Mouse (Mus musculus) embryonic facial prominence, embryonic 11.5 days (tissue): ENCODE data around the gene Fbln7. TPM values are rescaled to one million over a fixed set of nuclear protein-coding genes. Genes with fewer than 3 reads are reported as not detected.

ENCODE experiments used
- ATAC-seq: fragments of 200-750 bp; cut with Nextera tagmentation; replicated peaks from 2 replicates; pipeline ENCODE4 v1.8.0; 2017; ENCODE audit warnings: low read depth; ENCODE audit not compliant: insufficient number of reproducible peaks, low FRiP score, low TSS enrichment
- DNase-seq: peaks from one replicate; pipeline ENCODE4 v3.0.0-alpha.2; 2015; ENCODE audit warnings: low spot score
- H3K27ac ChIP-seq: fragments of 300-500 bp; sonication (generic); replicated peaks from 2 replicates; pipeline ENCODE4 v1.5.1; 2014; ENCODE audit warnings: mild to moderate bottlenecking, low read depth, low read length, control low read depth
- H3K27me3 ChIP-seq: fragments of 300-500 bp; sonication (generic); 2 replicates; pipeline ENCODE4 v1.6.1; 2014; ENCODE audit warnings: mild to moderate bottlenecking, low read length, moderate library complexity, mixed read lengths; ENCODE audit not compliant: control insufficient read depth, insufficient read depth
- H3K36me3 ChIP-seq: fragments of 300-500 bp; sonication (generic); replicated peaks from 2 replicates; pipeline ENCODE4 v1.6.1; 2014; ENCODE audit warnings: low read depth, mild to moderate bottlenecking, low read length, moderate library complexity, mixed read lengths; ENCODE audit not compliant: control insufficient read depth, insufficient read depth
- H3K4me1 ChIP-seq: fragments of 300-500 bp; sonication (generic); 2 replicates; pipeline ENCODE4 v1.6.1; 2014; ENCODE audit warnings: low read length, mixed read lengths; ENCODE audit not compliant: control insufficient read depth, insufficient read depth
- H3K4me2 ChIP-seq: fragments of 300-500 bp; sonication (generic); 2 replicates; pipeline ENCODE4 v1.6.1; 2014; ENCODE audit warnings: low read depth, mild to moderate bottlenecking, control low read depth, low read length, moderate library complexity
- H3K4me3 ChIP-seq: fragments of 300-500 bp; sonication (generic); 2 replicates; pipeline ENCODE4 v1.5.1; 2014; ENCODE audit warnings: low read depth, low read length, control low read depth
- H3K9ac ChIP-seq: fragments of 300-500 bp; sonication (generic); replicated peaks from 2 replicates; pipeline ENCODE4 v1.6.1; 2014; ENCODE audit warnings: mild to moderate bottlenecking, control low read depth, low read length
- H3K9me3 ChIP-seq: fragments of 300-500 bp; sonication (generic); replicated peaks from 2 replicates; pipeline ENCODE4 v1.6.1; 2016; ENCODE audit warnings: mild to moderate bottlenecking, low read length, inconsistent platforms, mixed read lengths; ENCODE audit not compliant: control insufficient read depth
- WGBS: fragments of 180-500 bp; shearing (Covaris S2); extraction: QIAGEN DNeasy Blood & Tissue Kit; methylation state at CpG from one replicate; pipeline ENCODE4 v1.1.7; 2014; 5-methylcytosine and 5-hydroxymethylcytosine counted together
- polyA plus RNA-seq: library from polyadenylated mRNA; unstranded; fragments of >200 nt; fragmentation: Nextera tagmentation; extraction: Ambion mirVana; gene quantifications from 2 replicates; pipeline ENCODE4 v1.2.1, GENCODE M21; 2014

Fbln7 gene
- polyA plus RNA-seq, 1 experiment from 2014 or later: 1.6 TPM

- no peak for ATAC-seq
- no peak overlapping the region for H3K4me2 ChIP-seq
- WGBS: 77% methylated on average over 3 of the region's 3 CpGs
These were observed 40.9 kb downstream of the Fbln7 start for GRCm38 (mm10) chr2:128903661-128904060.

GRCm38 (mm10) chr2:128914978-128915377 is 52.2 kb downstream of the Fbln7 start:
- DNase-seq (no peak), ATAC-seq (no peak)
- Histone ChIP-seq H3K4me3 (no peak overlapping the region), H3K4me2 (no peak overlapping the region), H3K27ac (no peak overlapping the region), H3K4me1 (no peaks in the 10 kb centered on the region), H3K9me3 (no peaks in the 10 kb centered on the region), H3K9ac (no peak overlapping the region), H3K27me3 (no peaks in the 10 kb centered on the region), H3K36me3 (no peaks in the 10 kb centered on the region)
- WGBS: 85% methylated on average over 4 of the region's 4 CpGs

More at GRCm38 (mm10) chr2:128903661-128904060, 40.9 kb downstream of the Fbln7 start:
- Histone ChIP-seq H3K9me3 (no peaks in the 10 kb centered on the region), H3K9ac (no peak overlapping the region), H3K27me3 (no peaks in the 10 kb centered on the region), H3K27ac (no peak overlapping the region), H3K36me3 (no peaks in the 10 kb centered on the region), H3K4me3 (no peak overlapping the region), H3K4me1 (no peaks in the 10 kb centered on the region)
- no peak for DNase-seq

DNA sequence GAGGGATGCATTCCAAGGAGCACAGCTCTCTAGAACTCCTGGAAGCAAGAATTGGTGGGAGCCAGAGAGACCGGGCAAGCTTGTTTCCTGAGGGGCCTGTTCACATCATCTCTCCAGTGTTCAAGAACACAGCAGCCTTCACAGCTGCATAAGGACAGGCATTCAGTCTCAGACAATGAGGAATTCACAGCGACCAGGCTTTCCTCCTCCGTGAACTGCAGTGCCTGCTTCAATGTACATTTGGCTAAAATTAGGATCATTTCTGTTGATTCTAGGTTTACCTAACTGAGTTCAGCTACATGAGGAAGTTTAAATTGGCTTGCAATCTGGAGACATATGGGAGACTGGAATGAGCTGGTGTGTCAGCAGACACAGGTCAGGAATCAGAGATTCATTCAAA is 53.7 kb downstream of the Fbln7 start:
- Histone ChIP-seq H3K4me3 (no peak overlapping the region), H3K36me3 (no peaks in the 10 kb centered on the region), H3K9ac (no peak overlapping the region), H3K4me2 (no peak overlapping the region), H3K9me3 (no peaks in the 10 kb centered on the region), H3K4me1 (no peaks in the 10 kb centered on the region), H3K27ac (no peak overlapping the region), H3K27me3 (no peaks in the 10 kb centered on the region)
- DNase-seq (no peak), ATAC-seq (no peak)
- 42% methylated on average over 3 of the region's 3 CpGs for WGBS

DNA sequence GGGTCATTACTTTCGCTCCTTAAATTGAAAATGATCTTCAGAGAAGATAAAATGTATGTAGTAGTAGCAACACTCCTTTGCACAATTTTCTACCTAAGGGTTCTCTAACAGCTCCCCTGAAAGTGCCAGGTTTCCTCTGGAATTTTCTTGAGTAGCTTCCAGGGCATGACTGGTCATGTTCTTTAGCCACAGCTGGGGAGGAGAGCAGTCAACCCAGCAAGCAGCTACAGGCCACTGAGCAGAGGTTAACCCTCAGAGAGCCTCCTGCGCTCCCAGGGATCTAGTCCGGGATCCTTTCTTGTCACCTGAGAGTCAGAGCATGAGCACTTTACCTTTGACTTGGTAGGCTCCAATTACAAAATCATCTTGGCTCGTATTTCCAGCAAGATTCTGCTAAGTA is 62.0 kb downstream of the Fbln7 start:
- no peak overlapping the region for H3K27ac ChIP-seq
- H3K9me3 ChIP-seq: no peaks in the 10 kb centered on the region
- H3K36me3 ChIP-seq: peaks cover 2% of the 10 kb centered on the region
- no peak overlapping the region for H3K4me3 ChIP-seq
- DNase-seq (no peak), ATAC-seq (no peak)
- no peak overlapping the region for H3K9ac ChIP-seq
- 81% methylated on average over 4 of the region's 4 CpGs for WGBS
- H3K4me1 ChIP-seq: no peaks in the 10 kb centered on the region
- H3K27me3 ChIP-seq: no peaks in the 10 kb centered on the region
- no peak overlapping the region for H3K4me2 ChIP-seq

GRCm38 (mm10) chr2:128928446-128928845 is 65.7 kb downstream of the Fbln7 start:
- no peak overlapping the region for H3K4me2 ChIP-seq
- no peak overlapping the region for H3K9ac ChIP-seq
- H3K4me1 ChIP-seq: no peaks in the 10 kb centered on the region
- peaks cover 2% of the 10 kb centered on the region for H3K36me3 ChIP-seq
- H3K27ac ChIP-seq: no peak overlapping the region
- ATAC-seq (no peak), DNase-seq (no peak)
- WGBS: 75% methylated on average over 3 of the region's 3 CpGs
- H3K27me3 ChIP-seq: no peaks in the 10 kb centered on the region
- H3K4me3 ChIP-seq: no peak overlapping the region
- no peaks in the 10 kb centered on the region for H3K9me3 ChIP-seq

DNA sequence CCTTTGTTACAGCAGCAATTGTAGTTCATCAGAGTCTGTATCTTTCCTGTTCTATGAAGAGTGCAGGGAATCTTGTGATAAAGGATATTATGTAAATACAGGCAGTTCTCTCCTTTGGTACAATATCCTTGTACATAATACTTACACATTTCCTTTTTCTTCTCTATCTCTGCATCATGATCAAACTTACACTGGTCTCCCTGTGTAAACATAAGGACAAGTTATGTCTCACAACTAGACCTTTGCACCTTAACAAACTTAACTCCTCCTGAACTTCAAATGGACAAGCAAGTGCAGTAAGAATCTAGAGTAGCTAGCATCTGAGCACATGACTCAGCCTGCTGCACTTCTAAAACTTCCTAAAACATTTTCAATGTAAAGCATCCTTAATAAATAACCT is 67.9 kb downstream of the Fbln7 start:
- Histone ChIP-seq H3K27me3 (no peaks in the 10 kb centered on the region), H3K36me3 (peaks cover 2% of the 10 kb centered on the region), H3K27ac (no peak overlapping the region), H3K9ac (no peak overlapping the region), H3K4me2 (no peak overlapping the region), H3K4me1 (no peaks in the 10 kb centered on the region), H3K9me3 (no peaks in the 10 kb centered on the region), H3K4me3 (no peak overlapping the region)
- DNase-seq (no peak), ATAC-seq (no peak)

- no peak overlapping the region for H3K4me2 ChIP-seq
- H3K9me3 ChIP-seq: no peaks in the 10 kb centered on the region
- no peak for DNase-seq
- no peaks in the 10 kb centered on the region for H3K4me1 ChIP-seq
- H3K36me3 ChIP-seq: no peaks in the 10 kb centered on the region
- no peak overlapping the region for H3K4me3 ChIP-seq
- no peaks in the 10 kb centered on the region for H3K27me3 ChIP-seq
- no peak overlapping the region for H3K27ac ChIP-seq
- no peak overlapping the region for H3K9ac ChIP-seq
- ATAC-seq: no peak
- 72% methylated on average over 3 of the region's 3 CpGs for WGBS
These were observed 73.5 kb downstream of the Fbln7 start for GRCm38 (mm10) chr2:128936256-128936655.

DNA sequence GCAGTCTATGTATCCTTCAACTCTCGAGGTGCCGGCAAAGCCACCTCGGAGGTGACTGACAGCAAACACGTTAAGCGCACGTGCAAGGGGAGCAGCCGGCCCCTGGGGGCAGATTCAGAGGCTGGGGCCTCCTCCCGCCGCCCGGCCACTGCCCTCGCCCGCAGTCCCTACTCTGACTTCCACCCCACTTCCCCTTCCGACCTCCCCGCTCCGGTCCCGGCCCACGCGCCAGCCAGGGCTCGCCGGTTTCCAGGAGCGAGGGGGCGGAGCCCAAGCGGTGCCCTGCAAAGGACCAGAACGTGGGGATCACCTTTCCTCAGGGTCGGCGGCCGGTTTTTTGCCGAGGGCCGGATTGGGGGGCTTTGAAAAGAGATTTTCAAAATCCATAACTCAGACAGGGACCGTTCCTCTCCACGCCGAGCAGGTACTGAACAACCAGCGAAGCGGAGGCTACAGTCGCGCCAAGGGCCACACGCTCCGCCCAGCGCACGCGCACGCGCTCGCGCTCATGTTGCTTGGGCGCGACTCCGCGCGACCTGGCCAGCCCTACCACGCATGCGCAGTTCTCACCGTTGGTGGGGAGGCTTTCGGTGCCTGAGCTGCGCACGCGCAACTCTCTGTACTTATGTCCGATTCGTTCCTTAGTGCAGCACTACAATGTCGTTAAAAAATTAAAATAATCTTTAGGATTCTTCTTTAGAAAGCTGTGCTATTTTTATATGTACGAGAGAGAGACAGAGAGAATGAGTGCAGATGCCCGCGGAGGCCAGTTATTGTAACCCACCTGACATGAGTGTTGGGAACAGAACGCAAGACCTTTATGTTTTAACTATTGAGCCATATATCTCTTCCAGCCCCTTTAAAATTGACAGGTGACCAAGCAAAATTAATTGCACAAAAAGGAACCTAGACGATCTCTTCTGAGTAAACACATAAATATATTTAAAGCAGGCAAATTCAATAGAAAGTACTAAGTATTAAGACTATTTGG is 81.1 kb downstream of the Fbln7 start, which contains the start of gene Zc3h8:
Zc3h8 (minus strand) TSS at position 540 of the 991 bp plus-strand sequence.
- no peaks in the 10 kb centered on the region for H3K36me3 ChIP-seq
- peak within 1 kb of the TSS; percentile 73 for H3K4me3 ChIP-seq
- peak within 1 kb of the TSS; percentile 73 for H3K27ac ChIP-seq
- no peaks in the 10 kb centered on the region for H3K9me3 ChIP-seq
- DNase-seq (peak; percentile 99), ATAC-seq (peak; percentile 90)
- peak within 1 kb of the TSS; percentile 81 for H3K9ac ChIP-seq
- no peaks in the 10 kb centered on the region for H3K27me3 ChIP-seq
- H3K4me1 ChIP-seq: no peaks in the 10 kb centered on the region
- WGBS: 2% methylated on average over 65 of the region's 65 CpGs
- peak within 1 kb of the TSS; percentile 73 for H3K4me2 ChIP-seq
